Mouse (Mus musculus) CD4-positive naive resting alpha-beta T cell, adult 57 days (primary cell): Measurements from ENCODE around the gene Sapcd1. TPM values are rescaled to one million over a fixed set of nuclear protein-coding genes. Genes with fewer than 3 reads are reported as not detected.

ENCODE experiments used
- total RNA-seq: library from RNA; stranded (reverse); gene quantifications from one replicate; pipeline ENCODE4 v1.2.4, GENCODE M21; 2023

Gene Sapcd1
- total RNA-seq: not detected

GRCm38 (mm10) chr17:35027277-35028068, at the start of gene Sapcd1:
Gene Sapcd1 (minus strand): TSS chr17:35028016.

GRCm38 (mm10) chr17:35076507-35077176, 48.8 kb upstream of the Sapcd1 start, which contains the start of gene Ly6g6e:
Gene Ly6g6e (plus strand): TSS chr17:35076902.

GRCm38 (mm10) chr17:35066084-35066483, 38.3 kb upstream of the Sapcd1 start, which contains the start of gene Mpig6b:
Gene Mpig6b (minus strand): TSS chr17:35066184.

GRCm38 (mm10) chr17:35064951-35065947, 37.4 kb upstream of the Sapcd1 start, which contains the start of gene Ly6g6c:
Gene Ly6g6c (plus strand): TSS chr17:35065388.

GRCm38 (mm10) chr17:35058911-35059892, 31.4 kb upstream of the Sapcd1 start, which contains the start of gene Ddah2:
Gene Ddah2 (plus strand): TSS chr17:35059035.

GRCm38 (mm10) chr17:35049561-35050016, 21.8 kb upstream of the Sapcd1 start, which contains the start of gene Clic1:
Gene Clic1 (plus strand): TSS chr17:35049966.

GRCm38 (mm10) chr17:35046681-35047455, 19.1 kb upstream of the Sapcd1 start, which contains the start of gene Msh5:
Gene Msh5 (minus strand): TSS chr17:35046745.

GRCm38 (mm10) chr17:35016376-35016775, 11.4 kb downstream of the Sapcd1 start, which contains the start of gene Vwa7:
Gene Vwa7 (plus strand): TSS chr17:35016579.

GRCm38 (mm10) chr17:35000717-35001451, 26.9 kb downstream of the Sapcd1 start, which contains the start of gene Vars:
Gene Vars (plus strand): TSS chr17:35000987.

GRCm38 (mm10) chr17:34981690-34982180, 46.1 kb downstream of the Sapcd1 start, which contains the start of gene Lsm2:
Gene Lsm2 (plus strand): TSS chr17:34981862.

Other genes with a start within 250 kb of the Sapcd1 start
- 0.33 TPM for gene Cyp21a1, start 223.5 kb downstream of the Sapcd1 start, total RNA-seq
- gene Stk19, start 191.1 kb downstream of the Sapcd1 start, total RNA-seq: 51.0 TPM
- gene Dxo, start 191.0 kb downstream of the Sapcd1 start, total RNA-seq: 96.6 TPM
- gene Skiv2l, start 177.8 kb downstream of the Sapcd1 start, total RNA-seq: 117 TPM
- gene Nelfe, start 177.6 kb downstream of the Sapcd1 start, total RNA-seq: 27.3 TPM
- 2.4 TPM for gene Cfb, start 165.5 kb downstream of the Sapcd1 start, total RNA-seq
- 4.9 TPM for gene Zbtb12, start 148.5 kb downstream of the Sapcd1 start, total RNA-seq
- gene Gm20547, start 146.0 kb downstream of the Sapcd1 start, total RNA-seq: 1.2 TPM
- gene C2, start 129.8 kb downstream of the Sapcd1 start, total RNA-seq: 6.4 TPM
- gene Ehmt2, start 129.5 kb downstream of the Sapcd1 start, total RNA-seq: 133 TPM
- gene Slc44a4, start 113.5 kb downstream of the Sapcd1 start, total RNA-seq: not detected
- gene Neu1, start 96.8 kb downstream of the Sapcd1 start, total RNA-seq: 56.3 TPM
- gene Hspa1b, start 68.8 kb downstream of the Sapcd1 start, total RNA-seq: 146 TPM
- not detected for gene Gm20481, start 58.1 kb downstream of the Sapcd1 start, total RNA-seq
- 70.6 TPM for gene Hspa1a, start 55.9 kb downstream of the Sapcd1 start, total RNA-seq
- not detected for gene Hspa1l, start 55.3 kb downstream of the Sapcd1 start, total RNA-seq
- 39.0 TPM for gene Lsm2, start 46.2 kb downstream of the Sapcd1 start, total RNA-seq
- 84.6 TPM for gene Vars, start 27.0 kb downstream of the Sapcd1 start, total RNA-seq
- gene Vwa7, start 11.4 kb downstream of the Sapcd1 start, total RNA-seq: 0.21 TPM
- gene Msh5, start 18.7 kb upstream of the Sapcd1 start, total RNA-seq: 3.9 TPM
- 157 TPM for gene Clic1, start 21.9 kb upstream of the Sapcd1 start, total RNA-seq
- 2.5 TPM for gene Ddah2, start 31.0 kb upstream of the Sapcd1 start, total RNA-seq
- gene Ly6g6c, start 37.4 kb upstream of the Sapcd1 start, total RNA-seq: not detected
- 0.27 TPM for gene Mpig6b, start 38.2 kb upstream of the Sapcd1 start, total RNA-seq
- not detected for gene Ly6g6e, start 48.9 kb upstream of the Sapcd1 start, total RNA-seq
- not detected for gene Ly6g6d, start 50.0 kb upstream of the Sapcd1 start, total RNA-seq
- gene Ly6g6f, start 57.6 kb upstream of the Sapcd1 start, total RNA-seq: not detected
- gene Abhd16a, start 61.2 kb upstream of the Sapcd1 start, total RNA-seq: 69.9 TPM
- not detected for gene Ly6g5c, start 80.3 kb upstream of the Sapcd1 start, total RNA-seq
- gene Ly6g5b, start 87.4 kb upstream of the Sapcd1 start, total RNA-seq: 0.83 TPM
- 27.0 TPM for gene Gpank1, start 93.4 kb upstream of the Sapcd1 start, total RNA-seq
- 141 TPM for gene Csnk2b, start 94.0 kb upstream of the Sapcd1 start, total RNA-seq
- 20.6 TPM for gene D17H6S53E, start 98.4 kb upstream of the Sapcd1 start, total RNA-seq
- not detected for gene Apom, start 104.0 kb upstream of the Sapcd1 start, total RNA-seq
- 438 TPM for gene Bag6, start 107.2 kb upstream of the Sapcd1 start, total RNA-seq
- gene Prrc2a, start 136.9 kb upstream of the Sapcd1 start, total RNA-seq: 294 TPM
- 3.0 TPM for gene Aif1, start 148.1 kb upstream of the Sapcd1 start, total RNA-seq
- gene Lst1, start 160.4 kb upstream of the Sapcd1 start, total RNA-seq: 14.3 TPM
- 538 TPM for gene Ltb, start 166.4 kb upstream of the Sapcd1 start, total RNA-seq
- gene Tnf, start 174.0 kb upstream of the Sapcd1 start, total RNA-seq: 18.7 TPM
- 15.2 TPM for gene Lta, start 177.3 kb upstream of the Sapcd1 start, total RNA-seq
- gene Gm16181, start 192.8 kb upstream of the Sapcd1 start, total RNA-seq: not detected
- gene Atp6v1g2, start 205.6 kb upstream of the Sapcd1 start, total RNA-seq: 1.6 TPM
- 10.8 TPM for gene Nfkbil1, start 207.8 kb upstream of the Sapcd1 start, total RNA-seq
- 474 TPM for gene Ddx39b, start 213.7 kb upstream of the Sapcd1 start, total RNA-seq
- gene H2-D1, start 234.7 kb upstream of the Sapcd1 start, total RNA-seq: 2,421 TPM